In genomic region chr13:19619216-19619927, GRCm38 (mm10) we compare ENCODE assay signal across 7 mouse cellular contexts. TPM values are rescaled to one million over a fixed set of nuclear protein-coding genes. Genes with fewer than 3 reads are reported as not detected.
A peak's percentile ranks its signal among the peaks of the same experiment; 100 is the strongest.
DNase-seq lines count a peak whose midpoint lies in the region; ATAC-seq and TF ChIP-seq lines count a peak whose summit lies in the region.

TSS of gene Epdr1 (minus strand) at chr13:19619927.

- no peaks in the 10 kb centered on the region; the same call in 1 of the 2 replicates for H3K4me1 ChIP-seq in embryonic facial prominence, embryonic 11.5 days (ENCODE audit: control insufficient read depth, insufficient read depth, low read length)
- peaks cover 13% of the 10 kb centered on the region; the same call in 1 of the 2 replicates for H3K4me1 ChIP-seq in intestine, postnatal 0 days (replicated peaks; ENCODE audit: control insufficient read depth, insufficient read depth, low read length)
- peaks cover 4% of the 10 kb centered on the region; the same call in 1 of the 2 replicates for H3K4me1 ChIP-seq in limb, embryonic 11.5 days (ENCODE audit: control insufficient read depth, insufficient read depth, low read length)
- peaks cover 27% of the 10 kb centered on the region for H3K4me1 ChIP-seq in midbrain, embryonic 12.5 days

- no peaks in the 10 kb centered on the region for H3K36me3 ChIP-seq in embryonic facial prominence, embryonic 11.5 days (replicated peaks; ENCODE audit: control insufficient read depth, insufficient read depth, low read depth, low read length)
- H3K36me3 ChIP-seq in intestine, postnatal 0 days (ENCODE audit: control insufficient read depth, insufficient read depth): no peaks in the 10 kb centered on the region
- H3K36me3 ChIP-seq in limb, embryonic 11.5 days (ENCODE audit: control insufficient read depth, insufficient read depth, low read length): no peaks in the 10 kb centered on the region
- no peaks in the 10 kb centered on the region for H3K36me3 ChIP-seq in midbrain, embryonic 12.5 days

- peak within 1 kb of the TSS; percentile 93 for H3K4me2 ChIP-seq in embryonic facial prominence, embryonic 11.5 days (ENCODE audit: low read depth, low read length)
- H3K4me2 ChIP-seq in intestine, postnatal 0 days (replicated peaks; ENCODE audit: low read depth): peak within 1 kb of the TSS; percentile 99
- peak within 1 kb of the TSS; percentile 95 for H3K4me2 ChIP-seq in limb, embryonic 11.5 days (ENCODE audit: low read depth, severe bottlenecking)
- peak within 1 kb of the TSS; percentile 84 for H3K4me2 ChIP-seq in midbrain, embryonic 12.5 days (replicated peaks)

- peak within 1 kb of the TSS; percentile 52; the same call in 1 of the 2 replicates for H3K27ac ChIP-seq in embryonic facial prominence, embryonic 11.5 days (replicated peaks; ENCODE audit: low read depth, low read length)
- peak within 1 kb of the TSS; percentile 21; the same call in 1 of the 2 replicates for H3K27ac ChIP-seq in intestine, postnatal 0 days (ENCODE audit: low read depth, low read length)
- no peak within 1 kb of the TSS for H3K27ac ChIP-seq in limb, embryonic 11.5 days (replicated peaks; ENCODE audit: low read depth, low read length)
- peak within 1 kb of the TSS; percentile 81 for H3K27ac ChIP-seq in midbrain, embryonic 12.5 days (replicated peaks)

- no peaks in the 10 kb centered on the region for H3K9me3 ChIP-seq in embryonic facial prominence, embryonic 11.5 days (replicated peaks; ENCODE audit: control insufficient read depth, low read length)
- H3K9me3 ChIP-seq in intestine, postnatal 0 days (ENCODE audit: control insufficient read depth): no peaks in the 10 kb centered on the region
- no peaks in the 10 kb centered on the region for H3K9me3 ChIP-seq in limb, embryonic 11.5 days (ENCODE audit: control insufficient read depth, low read length)
- no peaks in the 10 kb centered on the region for H3K9me3 ChIP-seq in midbrain, embryonic 12.5 days

- H3K4me3 ChIP-seq in embryonic facial prominence, embryonic 11.5 days (ENCODE audit: low read depth, low read length): peak within 1 kb of the TSS; percentile 67
- H3K4me3 ChIP-seq in intestine, postnatal 0 days (ENCODE audit: low read depth, low read length): peak within 1 kb of the TSS; percentile 60
- H3K4me3 ChIP-seq in limb, embryonic 11.5 days (ENCODE audit: low read depth, low read length): peak within 1 kb of the TSS; percentile 68
- peak within 1 kb of the TSS; percentile 68 for H3K4me3 ChIP-seq in midbrain, embryonic 12.5 days

- peaks cover 5% of the 10 kb centered on the region for H3K27me3 ChIP-seq in embryonic facial prominence, embryonic 11.5 days (ENCODE audit: control insufficient read depth, insufficient read depth, low read length)
- H3K27me3 ChIP-seq in intestine, postnatal 0 days (replicated peaks; ENCODE audit: control insufficient read depth, insufficient read depth, low read length): peaks cover 15% of the 10 kb centered on the region
- peaks cover 9% of the 10 kb centered on the region for H3K27me3 ChIP-seq in limb, embryonic 11.5 days (ENCODE audit: control insufficient read depth, insufficient read depth, low read length)
- peaks cover 24% of the 10 kb centered on the region for H3K27me3 ChIP-seq in midbrain, embryonic 12.5 days

- TF ChIP-seq CTCF in intestine, postnatal 0 days (IDR thresholded peaks at IDR 0.05; ENCODE audit: low read depth): peak; percentile 80

- H3K9ac ChIP-seq in embryonic facial prominence, embryonic 11.5 days (replicated peaks; ENCODE audit: low read length): peak within 1 kb of the TSS; percentile 88
- peak within 1 kb of the TSS; percentile 74 for H3K9ac ChIP-seq in intestine, postnatal 0 days (ENCODE audit: low read depth, low read length)
- H3K9ac ChIP-seq in limb, embryonic 11.5 days (ENCODE audit: low read length): peak within 1 kb of the TSS; percentile 87
- peak within 1 kb of the TSS; percentile 91 for H3K9ac ChIP-seq in midbrain, embryonic 12.5 days (replicated peaks)

- peak; percentile 69 for ATAC-seq in embryonic facial prominence, embryonic 11.5 days (replicated peaks; ENCODE audit: insufficient number of reproducible peaks, low FRiP score, low TSS enrichment, low read depth)
- peak; percentile 68 for ATAC-seq in granulocyte monocyte progenitor cell, adult 5-6 weeks (replicated peaks; ENCODE audit: poor library complexity, severe bottlenecking)
- peak; percentile 81 for ATAC-seq in intestine, postnatal 0 days
- ATAC-seq in limb, embryonic 11.5 days (ENCODE audit: insufficient number of reproducible peaks, low FRiP score, low TSS enrichment, low read depth): peak; percentile 77
- peak; percentile 87 for ATAC-seq in midbrain, embryonic 12.5 days (ENCODE audit: low FRiP score, low read depth)

- DNase-seq in adrenal gland, postnatal 36 days: peak; percentile 75 to 77
- peak; percentile 84 for DNase-seq in embryonic facial prominence, embryonic 11.5 days (ENCODE audit: low spot score)
- peak; percentile 81 for DNase-seq in limb, embryonic 11.5 days (ENCODE audit: low spot score)
- peak; percentile 75 for DNase-seq in spleen, postnatal 10 days (ENCODE audit: low spot score in 2 of 2)

- under 1% methylated on average over 46 of the region's 46 CpGs for WGBS in embryonic facial prominence, embryonic 11.5 days
- WGBS in intestine, postnatal 0 days: under 1% methylated on average over 46 of the region's 46 CpGs
- WGBS in limb, embryonic 11.5 days: under 1% methylated on average over 43 of the region's 46 CpGs
- under 1% methylated on average over 45 of the region's 46 CpGs for WGBS in midbrain, embryonic 12.5 days

RNA-seq across cellular contexts. Expression of gene Epdr1, which starts in this region (rescaled TPM):
- total RNA-seq in adrenal gland, postnatal 36 days (2021): 10 to 100 TPM; 17.2 to 20.1 TPM
- 13.4 and 15.2 TPM in 2 replicates for polyA plus RNA-seq in embryonic facial prominence, embryonic 11.5 days (2014; fragmentation: Nextera tagmentation; extraction: Ambion mirVana)
- 1.0 and 1.5 TPM in 2 replicates for total RNA-seq in granulocyte monocyte progenitor cell, adult 5-6 weeks (2014; fragmentation: Nextera tagmentation)
- 0.36 and 2.5 TPM in 2 replicates for total RNA-seq in granulocyte monocyte progenitor cell, adult 5-6 weeks (2017)
- 10.8 TPM in 2 replicates for polyA plus RNA-seq in intestine, postnatal 0 days (2015; fragmentation: Nextera tagmentation; extraction: Ambion mirVana)
- polyA plus RNA-seq in limb, embryonic 11.5 days (2014; fragmentation: Nextera tagmentation; extraction: Ambion mirVana): 10.1 and 11.6 TPM in 2 replicates
- polyA plus RNA-seq in midbrain, embryonic 12.5 days (2016; fragmentation: Nextera tagmentation; extraction: Ambion mirVana): 22.6 and 22.8 TPM in 2 replicates

Comparison
In these comparisons a context has a peak if more than half of its experiments do, and no peak if none do; other contexts are left out.
1. RNA of gene Epdr1 (total RNA-seq): 17.2 to 20.1 TPM in adrenal gland, postnatal 36 days; 0.36 to 2.5 TPM in granulocyte monocyte progenitor cell, adult 5-6 weeks; every median in the first group is over 4 times any median in the second.
2. Peak in every context shown above with its lines, with median percentiles within 50 percentile points of each other: DNase-seq, ATAC-seq, H3K4me2 ChIP-seq, H3K4me3 ChIP-seq and H3K9ac ChIP-seq.